Mouse (Mus musculus): ENCODE measurements around the gene Cwc25. TPM values are rescaled to one million over a fixed set of nuclear protein-coding genes. Genes with fewer than 3 reads are reported as not detected.

Cwc25 gene
- polyA plus RNA-seq, 1 experiment, result 3.7 TPM

- no peaks in the 10 kb centered on the region for H3K27me3 ChIP-seq (ENCODE audit: control insufficient read depth, insufficient read depth, low read length)
- H3K4me1 ChIP-seq (ENCODE audit: control insufficient read depth, insufficient read depth, insufficient read length, low read length), result peaks cover 2% of the 10 kb centered on the region; the same call in 1 of the 2 replicates
- WGBS, result 74% methylated on average over 13 of the region's 13 CpGs
- H3K4me3 ChIP-seq (ENCODE audit: low read depth, low read length), result no peak overlapping the region
- peaks cover 34% of the 10 kb centered on the region for H3K36me3 ChIP-seq (ENCODE audit: control insufficient read depth, insufficient read depth, low read length)
- no peak overlapping the region for H3K27ac ChIP-seq (ENCODE audit: insufficient read depth, low read depth, low read length)
- TF ChIP-seq CTCF (IDR thresholded peaks at IDR 0.05; ENCODE audit: extremely low read depth, insufficient read length, insufficient replicate concordance, low read depth, low read length) (no peak), POLR2A (IDR thresholded peaks at IDR 0.05; ENCODE audit: low read depth, low read length) (no peak)
Observed at GRCm38 (mm10) chr11:97775186-97775585, 8.8 kb upstream of the Cwc25 start.

- H3K4me3 ChIP-seq (ENCODE audit: low read depth, low read length), result no peak overlapping the region
- peaks cover 4% of the 10 kb centered on the region; the same call in 1 of the 2 replicates for H3K36me3 ChIP-seq (ENCODE audit: control insufficient read depth, insufficient read depth, low read length)
- H3K27ac ChIP-seq (ENCODE audit: insufficient read depth, low read depth, low read length), result no peak overlapping the region
- no peaks in the 10 kb centered on the region for H3K27me3 ChIP-seq (ENCODE audit: control insufficient read depth, insufficient read depth, low read length)
- WGBS, result 80% methylated on average over 14 of the region's 14 CpGs
- H3K4me1 ChIP-seq (ENCODE audit: control insufficient read depth, insufficient read depth, insufficient read length, low read length), result no peaks in the 10 kb centered on the region
- TF ChIP-seq POLR2A (IDR thresholded peaks at IDR 0.05; ENCODE audit: low read depth, low read length), result no peak
- no peak for TF ChIP-seq CTCF (IDR thresholded peaks at IDR 0.05; ENCODE audit: extremely low read depth, insufficient read length, insufficient replicate concordance, low read depth, low read length)
Observed at GRCm38 (mm10) chr11:97771410-97771809, 5.1 kb upstream of the Cwc25 start.

GRCm38 (mm10) chr11:97769704-97770103, 3.3 kb upstream of the Cwc25 start:
- H3K27me3 ChIP-seq (ENCODE audit: control insufficient read depth, insufficient read depth, low read length), result no peaks in the 10 kb centered on the region
- H3K4me3 ChIP-seq (ENCODE audit: low read depth, low read length), result no peak overlapping the region
- no peaks in the 10 kb centered on the region for H3K36me3 ChIP-seq (ENCODE audit: control insufficient read depth, insufficient read depth, low read length)
- TF ChIP-seq POLR2A (IDR thresholded peaks at IDR 0.05; ENCODE audit: low read depth, low read length), result no peak
- no peak for TF ChIP-seq CTCF (IDR thresholded peaks at IDR 0.05; ENCODE audit: extremely low read depth, insufficient read length, insufficient replicate concordance, low read depth, low read length)
- no peak overlapping the region for H3K27ac ChIP-seq (ENCODE audit: insufficient read depth, low read depth, low read length)
- 13% methylated on average over 2 of the region's 2 CpGs for WGBS
- peaks cover 6% of the 10 kb centered on the region for H3K4me1 ChIP-seq (ENCODE audit: control insufficient read depth, insufficient read depth, insufficient read length, low read length)

GRCm38 (mm10) chr11:97761638-97762037, 4.7 kb downstream of the Cwc25 start:
- peaks cover 6% of the 10 kb centered on the region for H3K4me1 ChIP-seq (ENCODE audit: control insufficient read depth, insufficient read depth, insufficient read length, low read length)
- no peak for TF ChIP-seq POLR2A (IDR thresholded peaks at IDR 0.05; ENCODE audit: low read depth, low read length)
- TF ChIP-seq CTCF (IDR thresholded peaks at IDR 0.05; ENCODE audit: extremely low read depth, insufficient read length, insufficient replicate concordance, low read depth, low read length), result no peak
- peaks cover 28% of the 10 kb centered on the region for H3K36me3 ChIP-seq (ENCODE audit: control insufficient read depth, insufficient read depth, low read length)
- no peaks in the 10 kb centered on the region for H3K27me3 ChIP-seq (ENCODE audit: control insufficient read depth, insufficient read depth, low read length)
- no peak overlapping the region for H3K27ac ChIP-seq (ENCODE audit: insufficient read depth, low read depth, low read length)
- H3K4me3 ChIP-seq (ENCODE audit: low read depth, low read length), result no peak overlapping the region

GRCm38 (mm10) chr11:97758942-97759341, 7.4 kb downstream of the Cwc25 start:
- Histone ChIP-seq H3K36me3 (ENCODE audit: control insufficient read depth, insufficient read depth, low read length) (peaks cover 36% of the 10 kb centered on the region), H3K4me1 (ENCODE audit: control insufficient read depth, insufficient read depth, insufficient read length, low read length) (no peaks in the 10 kb centered on the region), H3K4me3 (ENCODE audit: low read depth, low read length) (no peak overlapping the region), H3K27ac (ENCODE audit: insufficient read depth, low read depth, low read length) (no peak overlapping the region), H3K27me3 (ENCODE audit: control insufficient read depth, insufficient read depth, low read length) (no peaks in the 10 kb centered on the region)
- WGBS, result 85% methylated on average over 6 of the region's 6 CpGs
- TF ChIP-seq CTCF (IDR thresholded peaks at IDR 0.05; ENCODE audit: extremely low read depth, insufficient read length, insufficient replicate concordance, low read depth, low read length) (no peak), POLR2A (IDR thresholded peaks at IDR 0.05; ENCODE audit: low read depth, low read length) (no peak)

GRCm38 (mm10) chr11:97758125-97758524, 8.2 kb downstream of the Cwc25 start:
- Histone ChIP-seq H3K36me3 (ENCODE audit: control insufficient read depth, insufficient read depth, low read length) (peaks cover 41% of the 10 kb centered on the region), H3K27me3 (ENCODE audit: control insufficient read depth, insufficient read depth, low read length) (no peaks in the 10 kb centered on the region), H3K4me1 (ENCODE audit: control insufficient read depth, insufficient read depth, insufficient read length, low read length) (no peaks in the 10 kb centered on the region), H3K4me3 (ENCODE audit: low read depth, low read length) (no peak overlapping the region), H3K27ac (ENCODE audit: insufficient read depth, low read depth, low read length) (no peak overlapping the region)
- WGBS, result 92% methylated on average over 1 of the region's 1 CpGs
- TF ChIP-seq POLR2A (IDR thresholded peaks at IDR 0.05; ENCODE audit: low read depth, low read length) (no peak), CTCF (IDR thresholded peaks at IDR 0.05; ENCODE audit: extremely low read depth, insufficient read length, insufficient replicate concordance, low read depth, low read length) (no peak)

- Histone ChIP-seq H3K4me3 (ENCODE audit: low read depth, low read length) (no peak overlapping the region), H3K4me1 (ENCODE audit: control insufficient read depth, insufficient read depth, insufficient read length, low read length) (no peaks in the 10 kb centered on the region), H3K27ac (ENCODE audit: insufficient read depth, low read depth, low read length) (no peak overlapping the region), H3K27me3 (ENCODE audit: control insufficient read depth, insufficient read depth, low read length) (no peaks in the 10 kb centered on the region), H3K36me3 (ENCODE audit: control insufficient read depth, insufficient read depth, low read length) (peaks cover 52% of the 10 kb centered on the region)
- 95% methylated on average over 8 of the region's 8 CpGs for WGBS
- TF ChIP-seq POLR2A (IDR thresholded peaks at IDR 0.05; ENCODE audit: low read depth, low read length) (no peak), CTCF (IDR thresholded peaks at IDR 0.05; ENCODE audit: extremely low read depth, insufficient read length, insufficient replicate concordance, low read depth, low read length) (no peak)
Observed at GRCm38 (mm10) chr11:97753277-97753676, 13.1 kb downstream of the Cwc25 start.

GRCm38 (mm10) chr11:97748496-97748895, 17.9 kb downstream of the Cwc25 start:
- no peaks in the 10 kb centered on the region for H3K27me3 ChIP-seq (ENCODE audit: control insufficient read depth, insufficient read depth, low read length)
- WGBS, result 85% methylated on average over 5 of the region's 5 CpGs
- no peak overlapping the region for H3K27ac ChIP-seq (ENCODE audit: insufficient read depth, low read depth, low read length)
- TF ChIP-seq CTCF (IDR thresholded peaks at IDR 0.05; ENCODE audit: extremely low read depth, insufficient read length, insufficient replicate concordance, low read depth, low read length) (no peak), POLR2A (IDR thresholded peaks at IDR 0.05; ENCODE audit: low read depth, low read length) (no peak)
- no peak overlapping the region for H3K4me3 ChIP-seq (ENCODE audit: low read depth, low read length)
- H3K4me1 ChIP-seq (ENCODE audit: control insufficient read depth, insufficient read depth, insufficient read length, low read length), result no peaks in the 10 kb centered on the region
- peaks cover 40% of the 10 kb centered on the region for H3K36me3 ChIP-seq (ENCODE audit: control insufficient read depth, insufficient read depth, low read length)
